Mouse (Mus musculus) gastrocnemius, adult 8-10 months (tissue): Measurements from ENCODE around the gene Ppard. TPM values are rescaled to one million over a fixed set of nuclear protein-coding genes. Genes with fewer than 3 reads are reported as not detected.
A peak's percentile ranks its signal among the peaks of the same experiment; 100 is the strongest.
"Not testable (repeated sequence)": the region's sequence is repeated elsewhere in the genome, so short reads cannot be mapped to it uniquely, and the experiment has no call there.

Experiments
- DNase-seq, 2 experiments: peaks; one replicate each; pipeline ENCODE4 v3.0.0; 2022; ENCODE audit warnings: low spot score in 2 of 2
- total RNA-seq, 4 experiments: library from RNA; stranded (reverse); gene quantifications; 2 replicates each; pipeline ENCODE4 v1.2.4; 2022

Ppard gene
- total RNA-seq: 10 to 100 TPM; 24.7 to 28.3 (median 26.1) TPM

GRCm38 (mm10) chr17:28232475-28233060, at the start of gene Ppard:
Gene Ppard, plus strand, starts transcription at chr17:28232700.
- DNase-seq: peak; percentile 94 to 98

GRCm38 (mm10) chr17:28184971-28185638, 47.4 kb upstream of the Ppard start:
- no peak for DNase-seq

- no peak for DNase-seq
Observed at GRCm38 (mm10) chr17:28188313-28188712, 44.2 kb upstream of the Ppard start.

GRCm38 (mm10) chr17:28192754-28193153, 39.7 kb upstream of the Ppard start:
- DNase-seq: no peak

GRCm38 (mm10) chr17:28193559-28193958, 38.9 kb upstream of the Ppard start:
- no peak for DNase-seq

GRCm38 (mm10) chr17:28195033-28195432, 37.5 kb upstream of the Ppard start:
- DNase-seq: no peak

- DNase-seq: no peak
Observed at GRCm38 (mm10) chr17:28197646-28198045, 34.9 kb upstream of the Ppard start.

- DNase-seq: no peak
Observed at GRCm38 (mm10) chr17:28201982-28202381, 30.5 kb upstream of the Ppard start.

GRCm38 (mm10) chr17:28204052-28204720, 28.3 kb upstream of the Ppard start:
- no peak for DNase-seq

- DNase-seq: no peak
Observed at GRCm38 (mm10) chr17:28205443-28205842, 27.1 kb upstream of the Ppard start.

- no peak for DNase-seq
Observed at GRCm38 (mm10) chr17:28207092-28207491, 25.4 kb upstream of the Ppard start.

GRCm38 (mm10) chr17:28207591-28208313, 24.7 kb upstream of the Ppard start, which contains the start of gene Def6:
Gene Def6, plus strand, starts transcription at chr17:28207778.
- DNase-seq: peak; percentile 70 to 71

- DNase-seq: no peak
Observed at GRCm38 (mm10) chr17:28208314-28208612, 24.2 kb upstream of the Ppard start.

GRCm38 (mm10) chr17:28209457-28210110, 22.9 kb upstream of the Ppard start:
- DNase-seq: no peak

- DNase-seq: no peak
Observed at GRCm38 (mm10) chr17:28211921-28212341, 20.6 kb upstream of the Ppard start.

- no peak for DNase-seq
Observed at GRCm38 (mm10) chr17:28212391-28212790, 20.1 kb upstream of the Ppard start.

- DNase-seq: no peak
Observed at GRCm38 (mm10) chr17:28213236-28213635, 19.3 kb upstream of the Ppard start.

GRCm38 (mm10) chr17:28216791-28217190, 15.7 kb upstream of the Ppard start:
- no peak for DNase-seq

- no peak for DNase-seq
Observed at GRCm38 (mm10) chr17:28217721-28218649, 14.5 kb upstream of the Ppard start.

GRCm38 (mm10) chr17:28222463-28222862, 10.0 kb upstream of the Ppard start:
- not testable (repeated sequence) for DNase-seq
